Mouse (Mus musculus) forebrain, embryonic 15.5 days (tissue): Measurements from ENCODE around the gene Bmp7. TPM values are rescaled to one million over a fixed set of nuclear protein-coding genes. Genes with fewer than 3 reads are reported as not detected.
A peak's percentile ranks its signal among the peaks of the same experiment; 100 is the strongest.

ENCODE experiments used
- ATAC-seq: fragments of 200-750 bp; cut with Nextera tagmentation; replicated peaks from 2 replicates; pipeline ENCODE4 v1.8.0; 2017; ENCODE audit warnings: mild to moderate bottlenecking, moderate TSS enrichment, moderate library complexity
- H3K27ac ChIP-seq: fragments of 300-500 bp; sonication (generic); replicated peaks from 2 replicates; pipeline ENCODE4 v1.5.1; 2015; ENCODE audit warnings: mild to moderate bottlenecking, inconsistent platforms
- H3K27me3 ChIP-seq: fragments of 300-500 bp; sonication (generic); 2 replicates; pipeline ENCODE4 v1.6.1; 2015; ENCODE audit warnings: inconsistent platforms
- H3K36me3 ChIP-seq: fragments of 300-500 bp; sonication (generic); 2 replicates; pipeline ENCODE4 v1.6.1; 2015; ENCODE audit warnings: mild to moderate bottlenecking, inconsistent platforms
- H3K4me1 ChIP-seq: fragments of 300-500 bp; sonication (generic); 2 replicates; pipeline ENCODE4 v1.6.1; 2015; ENCODE audit warnings: inconsistent platforms
- H3K4me2 ChIP-seq: fragments of 300-500 bp; sonication (generic); replicated peaks from 2 replicates; pipeline ENCODE4 v1.6.1; 2015; ENCODE audit warnings: mild to moderate bottlenecking, inconsistent platforms
- H3K4me3 ChIP-seq: fragments of 300-500 bp; sonication (generic); 2 replicates; pipeline ENCODE4 v1.5.1; 2015; ENCODE audit warnings: mild to moderate bottlenecking, inconsistent platforms
- H3K9ac ChIP-seq: fragments of 300-500 bp; sonication (generic); replicated peaks from 2 replicates; pipeline ENCODE4 v1.6.1; 2015; ENCODE audit warnings: mild to moderate bottlenecking, inconsistent platforms
- H3K9me3 ChIP-seq: fragments of 300-500 bp; sonication (generic); 2 replicates; pipeline ENCODE4 v1.6.1; 2016; ENCODE audit warnings: inconsistent platforms
- WGBS: fragments of 180-500 bp; shearing (Covaris S2); methylation state at CpG from one replicate; pipeline ENCODE4 v1.1.7; 2015; ENCODE audit warnings: mixed read lengths; 5-methylcytosine and 5-hydroxymethylcytosine counted together
- polyA plus RNA-seq: library from polyadenylated mRNA; unstranded; fragments of >200 nt; fragmentation: Nextera tagmentation; extraction: Ambion mirVana; gene quantifications from 2 replicates; pipeline ENCODE4 v1.2.1, GENCODE M21; 2015

The Bmp7 gene
- polyA plus RNA-seq, 1 experiment from 2014 or later = 9.5 TPM

DNA sequence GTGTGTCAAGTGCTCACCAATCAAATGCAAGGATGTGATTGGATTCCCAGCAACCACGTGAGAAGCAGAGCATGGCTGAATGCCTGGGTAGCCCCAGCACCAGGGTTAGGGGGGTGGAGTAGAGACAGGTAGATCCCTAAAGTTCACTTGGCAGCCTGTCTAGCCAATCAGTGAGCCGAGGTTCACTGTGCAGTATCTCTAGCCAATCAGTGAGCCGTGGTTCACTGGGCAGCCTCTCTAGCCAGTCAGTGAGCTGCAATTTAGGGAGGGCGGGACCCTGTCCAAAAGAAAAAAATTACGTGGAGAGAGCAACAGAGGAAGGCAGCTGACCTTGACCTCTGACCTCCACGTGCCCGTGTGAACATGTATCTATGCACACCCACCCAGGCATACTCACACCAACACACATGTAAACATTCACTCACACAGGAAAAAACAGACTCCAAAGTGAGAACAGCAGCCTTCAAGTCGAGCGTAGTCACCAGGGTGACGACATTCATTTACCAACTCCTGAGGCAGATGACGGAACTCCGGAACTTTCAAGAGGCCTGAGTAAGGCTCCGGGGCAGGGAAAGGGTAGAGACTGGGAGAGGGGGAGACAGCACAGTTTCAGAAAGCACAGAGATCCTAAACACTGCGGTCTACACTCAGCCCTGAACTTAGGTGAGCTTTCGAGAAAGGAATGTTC lies 50.2 kb downstream of the Bmp7 start:
- H3K36me3 ChIP-seq = no peaks in the 10 kb centered on the region
- H3K27ac ChIP-seq = no peak overlapping the region
- H3K4me3 ChIP-seq = no peak overlapping the region
- H3K9ac ChIP-seq = no peak overlapping the region
- H3K4me1 ChIP-seq = no peaks in the 10 kb centered on the region
- H3K4me2 ChIP-seq = no peak overlapping the region
- ATAC-seq = no peak
- H3K27me3 ChIP-seq = no peaks in the 10 kb centered on the region
- no peaks in the 10 kb centered on the region for H3K9me3 ChIP-seq
- 81% methylated on average over 15 of the region's 15 CpGs for WGBS

DNA sequence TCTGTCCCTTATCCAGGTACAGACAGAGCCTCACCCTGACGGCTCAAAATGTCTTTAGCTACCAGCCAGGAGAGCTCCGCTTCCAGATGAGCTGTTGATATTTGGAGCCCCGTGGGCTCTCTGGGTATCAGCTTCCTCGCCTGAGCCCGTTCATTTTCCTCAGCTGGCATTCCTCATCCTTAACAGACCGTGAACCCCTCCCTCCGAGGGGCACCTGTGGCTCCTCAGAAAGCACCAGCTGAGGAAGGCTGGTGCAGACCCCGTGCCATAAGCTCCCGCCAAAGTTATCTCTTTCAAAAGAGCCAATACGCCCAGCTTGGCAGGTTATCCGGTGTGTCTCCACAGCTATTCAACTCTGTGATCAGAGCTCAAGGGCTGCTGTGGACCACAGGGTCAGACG lies 50.9 kb downstream of the Bmp7 start:
- Histone ChIP-seq H3K27me3 (no peaks in the 10 kb centered on the region), H3K27ac (no peak overlapping the region), H3K9me3 (no peaks in the 10 kb centered on the region), H3K4me1 (no peaks in the 10 kb centered on the region; the same call in 1 of the 2 replicates), H3K4me2 (no peak overlapping the region), H3K36me3 (no peaks in the 10 kb centered on the region), H3K9ac (no peak overlapping the region), H3K4me3 (no peak overlapping the region)
- WGBS = 62% methylated on average over 12 of the region's 12 CpGs
- ATAC-seq = no peak

DNA sequence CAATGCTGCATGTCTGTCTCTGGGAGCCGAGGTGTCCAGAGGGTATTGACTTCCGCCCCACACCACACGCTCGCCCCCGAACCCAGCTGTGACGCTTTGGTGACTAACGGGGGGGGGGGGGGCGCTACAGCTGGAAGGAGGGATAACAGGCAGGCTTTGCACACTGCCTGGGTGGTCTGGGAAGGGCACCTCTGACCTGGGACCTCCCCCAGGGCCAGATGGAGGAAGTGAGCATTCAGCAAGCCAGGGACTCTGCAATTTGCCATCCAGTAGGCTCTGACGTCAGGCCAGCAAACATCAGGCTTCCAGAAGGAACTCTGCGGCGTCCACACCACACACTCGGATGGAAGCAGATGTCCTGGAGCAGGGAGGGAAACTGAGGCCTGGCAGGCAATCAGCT lies 52.0 kb downstream of the Bmp7 start:
- Histone ChIP-seq H3K27ac (no peak overlapping the region), H3K36me3 (no peaks in the 10 kb centered on the region), H3K4me1 (peaks cover 3% of the 10 kb centered on the region; the same call in 1 of the 2 replicates), H3K27me3 (no peaks in the 10 kb centered on the region), H3K9ac (no peak overlapping the region), H3K9me3 (no peaks in the 10 kb centered on the region), H3K4me2 (no peak overlapping the region), H3K4me3 (no peak overlapping the region)
- ATAC-seq = no peak
- 73% methylated on average over 12 of the region's 12 CpGs for WGBS

DNA sequence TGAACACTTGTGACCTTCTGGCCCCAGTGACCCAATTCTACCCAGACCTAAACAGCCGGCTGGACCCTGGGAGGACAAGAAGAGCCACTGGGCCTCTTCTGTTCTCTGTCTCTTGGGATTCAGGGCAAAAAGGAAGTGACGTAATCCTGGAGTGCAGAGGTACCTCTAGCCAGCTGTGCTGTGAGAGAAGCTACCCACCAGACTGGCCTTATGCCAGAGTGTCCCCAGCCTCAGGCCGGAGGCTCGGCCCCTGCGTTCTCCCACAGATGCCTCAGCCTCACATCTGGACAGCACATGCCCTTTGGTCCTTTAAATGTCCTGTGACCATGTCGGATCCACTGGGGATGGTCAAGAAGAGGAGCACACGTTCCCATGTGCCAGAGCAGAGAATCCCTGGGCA lies 54.3 kb downstream of the Bmp7 start:
- 83% methylated on average over 7 of the region's 7 CpGs for WGBS
- Histone ChIP-seq H3K9ac (no peak overlapping the region), H3K4me2 (no peak overlapping the region), H3K36me3 (no peaks in the 10 kb centered on the region), H3K4me1 (peaks cover 3% of the 10 kb centered on the region; the same call in 1 of the 2 replicates), H3K9me3 (no peaks in the 10 kb centered on the region), H3K27ac (no peak overlapping the region), H3K4me3 (no peak overlapping the region), H3K27me3 (no peaks in the 10 kb centered on the region)
- ATAC-seq = no peak

DNA sequence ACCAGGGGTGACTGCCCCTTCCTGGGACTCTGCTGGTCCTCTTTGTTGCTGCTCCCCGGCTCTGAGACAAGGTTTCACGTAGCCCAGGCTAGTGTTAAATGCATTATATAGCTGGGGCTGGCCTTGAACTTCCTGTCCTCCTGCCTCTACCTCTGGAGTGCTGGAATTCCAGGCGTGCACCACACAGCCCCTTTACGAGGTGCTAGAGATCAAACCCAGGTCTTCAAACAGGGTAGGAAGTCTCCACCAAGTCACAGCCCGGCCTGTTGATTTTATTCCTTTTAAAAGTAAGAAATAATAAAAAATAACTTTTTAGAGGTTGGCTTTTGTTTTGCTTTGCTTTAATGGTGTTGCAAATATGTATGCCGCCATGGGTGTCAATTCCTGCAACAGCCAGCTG lies 55.5 kb downstream of the Bmp7 start:
- Histone ChIP-seq H3K27me3 (no peaks in the 10 kb centered on the region), H3K4me2 (no peak overlapping the region), H3K27ac (no peak overlapping the region), H3K9ac (no peak overlapping the region), H3K9me3 (no peaks in the 10 kb centered on the region), H3K36me3 (no peaks in the 10 kb centered on the region), H3K4me3 (no peak overlapping the region), H3K4me1 (peaks cover 3% of the 10 kb centered on the region; the same call in 1 of the 2 replicates)
- WGBS = 89% methylated on average over 6 of the region's 6 CpGs
- no peak for ATAC-seq

DNA sequence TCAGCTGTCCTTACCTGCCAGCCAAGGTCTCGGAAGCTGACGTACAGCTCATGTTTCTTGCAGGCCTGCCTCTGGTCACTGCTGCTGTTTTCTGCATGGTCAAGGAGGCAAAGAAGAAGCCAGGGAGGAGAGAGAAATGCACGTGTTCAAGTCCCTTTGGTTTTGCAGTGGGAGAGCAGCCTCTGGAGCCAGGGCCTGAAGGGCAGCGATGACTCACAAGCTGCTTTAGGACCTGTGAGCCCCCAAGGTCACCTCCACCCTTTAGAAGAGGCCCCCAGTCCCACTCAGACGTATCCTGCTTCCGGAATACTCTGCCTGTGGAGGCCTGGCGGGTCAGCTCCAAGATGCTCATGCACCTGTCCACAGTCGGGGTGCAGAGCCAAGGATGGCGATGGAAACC lies 64.9 kb downstream of the Bmp7 start:
- no peaks in the 10 kb centered on the region for H3K9me3 ChIP-seq
- ATAC-seq = no peak
- H3K4me1 ChIP-seq = no peaks in the 10 kb centered on the region
- no peak overlapping the region for H3K27ac ChIP-seq
- H3K27me3 ChIP-seq = no peaks in the 10 kb centered on the region
- H3K4me2 ChIP-seq = no peak overlapping the region
- H3K9ac ChIP-seq = no peak overlapping the region
- 91% methylated on average over 9 of the region's 9 CpGs for WGBS
- no peak overlapping the region for H3K4me3 ChIP-seq
- H3K36me3 ChIP-seq = no peaks in the 10 kb centered on the region

DNA sequence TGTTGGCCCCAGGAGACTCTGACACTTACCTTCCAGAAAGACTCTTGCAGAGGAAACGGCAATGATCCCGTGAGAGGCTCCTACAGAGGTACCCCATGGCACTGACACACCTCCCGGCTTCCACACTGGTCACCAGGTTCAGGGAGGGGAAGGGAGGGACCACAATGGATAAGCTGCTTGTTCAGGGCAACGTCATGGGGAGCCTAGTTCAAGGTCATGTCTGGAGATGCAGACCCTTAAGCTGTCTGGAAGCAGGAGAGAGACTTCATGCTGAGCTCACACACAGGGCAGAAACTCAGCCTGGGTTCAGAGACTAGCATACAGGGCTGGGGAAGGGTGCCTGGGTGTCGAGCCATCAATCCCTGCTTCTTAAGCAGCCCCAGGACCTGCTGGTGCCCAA lies 73.8 kb downstream of the Bmp7 start:
- Histone ChIP-seq H3K4me1 (peaks cover 10% of the 10 kb centered on the region), H3K27me3 (no peaks in the 10 kb centered on the region), H3K27ac (no peak overlapping the region), H3K9ac (no peak overlapping the region), H3K9me3 (no peaks in the 10 kb centered on the region), H3K4me3 (no peak overlapping the region), H3K36me3 (no peaks in the 10 kb centered on the region), H3K4me2 (no peak overlapping the region)
- no peak for ATAC-seq
- WGBS = 75% methylated on average over 5 of the region's 5 CpGs

DNA sequence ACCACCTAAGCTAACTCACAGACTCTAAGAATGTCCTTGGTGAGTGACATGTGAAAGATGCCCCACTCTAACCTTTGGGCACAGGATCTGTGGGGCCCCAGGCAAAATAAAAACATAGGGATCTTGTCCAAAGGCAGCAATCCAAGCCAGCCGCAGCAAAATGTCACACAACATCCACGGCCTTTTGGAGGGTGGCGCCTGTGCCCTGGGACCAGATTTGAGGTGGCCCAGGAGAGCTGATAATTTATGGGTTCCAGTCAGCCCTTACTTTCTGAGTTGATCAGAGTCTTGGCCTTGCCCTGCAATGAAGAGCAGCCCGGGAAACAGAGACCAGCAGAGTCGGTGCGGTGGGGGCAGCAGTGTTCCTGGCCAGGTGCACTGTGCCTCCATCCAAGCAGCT lies 75.0 kb downstream of the Bmp7 start:
- ATAC-seq = no peak
- 94% methylated on average over 6 of the region's 6 CpGs for WGBS

DNA sequence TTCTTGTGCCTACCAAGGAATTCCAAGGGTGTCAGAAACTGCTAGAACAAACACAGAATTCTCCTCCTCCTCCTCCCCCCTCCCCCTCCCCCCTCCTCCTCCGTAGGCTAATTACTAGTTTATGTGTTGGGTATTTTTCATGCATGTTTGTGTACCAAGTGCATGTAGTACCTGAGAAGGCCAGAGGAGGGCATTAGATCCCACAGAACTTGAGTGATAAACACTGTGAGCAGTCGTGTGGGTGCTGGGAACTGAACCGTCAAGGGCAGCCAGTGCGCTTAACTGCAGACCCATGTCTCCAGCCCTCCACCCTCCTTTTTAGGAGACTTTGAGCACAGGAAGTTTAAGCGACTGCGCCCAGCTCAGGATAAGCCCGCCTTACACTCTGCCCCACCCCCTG lies 75.6 kb downstream of the Bmp7 start:
- H3K36me3 ChIP-seq = no peaks in the 10 kb centered on the region
- H3K4me3 ChIP-seq = no peak overlapping the region
- H3K4me1 ChIP-seq = peaks cover 10% of the 10 kb centered on the region
- ATAC-seq = no peak
- no peak overlapping the region for H3K27ac ChIP-seq
- no peak overlapping the region for H3K4me2 ChIP-seq
- no peaks in the 10 kb centered on the region for H3K27me3 ChIP-seq
- H3K9ac ChIP-seq = no peak overlapping the region
- WGBS = 96% methylated on average over 6 of the region's 7 CpGs
- H3K9me3 ChIP-seq = no peaks in the 10 kb centered on the region

More for the DNA sequence above, 75.0 kb downstream of the Bmp7 start:
- Histone ChIP-seq H3K36me3 (no peaks in the 10 kb centered on the region), H3K4me3 (no peak overlapping the region), H3K9me3 (no peaks in the 10 kb centered on the region), H3K4me2 (no peak overlapping the region), H3K27ac (no peak overlapping the region), H3K4me1 (peaks cover 10% of the 10 kb centered on the region), H3K27me3 (no peaks in the 10 kb centered on the region), H3K9ac (no peak overlapping the region)

DNA sequence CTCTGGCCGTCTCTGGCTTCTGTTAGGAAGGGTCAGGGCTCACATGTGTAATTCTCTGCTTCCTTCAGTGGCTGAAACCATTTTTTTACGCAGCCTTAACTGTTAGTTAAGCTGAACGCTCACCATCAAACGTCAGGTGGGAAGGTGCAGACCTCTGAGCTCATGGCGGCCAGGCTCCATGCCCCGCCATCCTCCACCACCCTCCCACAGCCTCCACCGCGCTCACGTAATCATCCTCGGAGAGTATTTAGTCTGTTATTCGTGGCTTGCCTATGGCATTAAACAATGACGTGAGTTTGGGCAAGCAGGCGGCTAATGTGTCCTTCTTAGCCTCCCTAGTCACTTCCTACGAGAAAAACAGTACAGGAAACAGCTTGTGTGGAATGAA lies 76.7 kb downstream of the Bmp7 start:
- no peak for ATAC-seq

DNA sequence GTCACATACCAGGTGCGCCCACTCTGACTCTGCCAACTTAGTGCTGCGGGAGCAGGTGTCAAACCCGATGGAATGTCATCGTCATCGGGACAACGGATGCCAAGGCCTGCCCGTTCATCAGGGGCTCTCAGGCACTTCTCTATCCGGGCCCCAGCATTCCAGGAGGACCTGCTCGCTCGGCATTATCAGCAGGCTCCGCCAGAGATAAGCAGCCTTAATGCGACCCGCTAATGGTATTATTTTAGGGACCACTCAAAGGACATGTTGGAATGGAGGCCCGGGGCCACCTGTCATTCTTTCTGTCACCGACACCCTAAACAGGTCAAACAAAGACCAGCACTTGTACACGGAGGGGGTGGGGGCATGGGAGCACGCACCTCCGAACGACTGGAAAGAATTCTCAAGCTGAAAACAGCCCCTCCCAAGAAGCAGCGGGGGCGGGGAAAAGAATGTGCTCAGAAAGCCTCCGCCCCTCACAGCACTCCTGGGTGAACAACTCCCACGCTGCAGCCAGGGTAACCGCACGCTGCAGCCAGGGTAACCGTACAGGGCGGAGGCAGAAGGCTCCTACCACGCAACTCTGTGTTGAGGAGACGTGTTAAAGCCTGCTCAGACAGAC lies 77.2 kb downstream of the Bmp7 start:
- peak; percentile 59; the same call in 1 of the 2 replicates for ATAC-seq
- H3K27ac ChIP-seq = no peak overlapping the region
- peak overlapping the region; percentile 36 for H3K4me2 ChIP-seq
- no peaks in the 10 kb centered on the region for H3K36me3 ChIP-seq
- H3K9ac ChIP-seq = no peak overlapping the region
- H3K27me3 ChIP-seq = no peaks in the 10 kb centered on the region
- peak overlapping the region; percentile 5; the same call in 1 of the 2 replicates for H3K4me3 ChIP-seq
- peaks cover 10% of the 10 kb centered on the region for H3K4me1 ChIP-seq
- 34% methylated on average over 29 of the region's 29 CpGs for WGBS
- no peaks in the 10 kb centered on the region for H3K9me3 ChIP-seq

More for the DNA sequence above, 76.7 kb downstream of the Bmp7 start:
- H3K4me3 ChIP-seq = peak overlapping the region; percentile 5; the same call in 1 of the 2 replicates
- 64% methylated on average over 14 of the region's 14 CpGs for WGBS
- H3K4me2 ChIP-seq = peak overlapping the region; percentile 36
- no peaks in the 10 kb centered on the region for H3K9me3 ChIP-seq
- H3K9ac ChIP-seq = no peak overlapping the region
- H3K4me1 ChIP-seq = peaks cover 10% of the 10 kb centered on the region
- no peak overlapping the region for H3K27ac ChIP-seq
- no peaks in the 10 kb centered on the region for H3K27me3 ChIP-seq
- no peaks in the 10 kb centered on the region for H3K36me3 ChIP-seq

DNA sequence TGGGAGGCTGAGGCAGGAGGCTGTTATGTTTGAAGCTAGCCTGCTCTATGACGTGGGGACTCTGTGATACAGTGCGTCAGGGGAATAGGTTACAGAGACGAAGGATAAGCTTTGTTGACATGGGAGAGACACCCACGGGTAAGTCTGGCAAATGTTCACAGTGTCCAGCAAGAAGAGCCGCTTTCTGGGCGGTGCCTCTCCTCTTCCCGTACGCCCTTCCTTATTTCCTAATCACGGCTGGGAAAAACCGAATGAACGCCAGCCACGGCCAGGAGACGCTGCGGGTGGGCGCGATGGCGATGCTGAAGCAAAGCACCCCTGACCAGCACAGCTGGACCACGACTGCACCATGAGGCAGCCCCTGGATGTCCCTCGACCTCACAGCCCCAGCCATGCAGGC lies 77.7 kb downstream of the Bmp7 start:
- 77% methylated on average over 19 of the region's 19 CpGs for WGBS

DNA sequence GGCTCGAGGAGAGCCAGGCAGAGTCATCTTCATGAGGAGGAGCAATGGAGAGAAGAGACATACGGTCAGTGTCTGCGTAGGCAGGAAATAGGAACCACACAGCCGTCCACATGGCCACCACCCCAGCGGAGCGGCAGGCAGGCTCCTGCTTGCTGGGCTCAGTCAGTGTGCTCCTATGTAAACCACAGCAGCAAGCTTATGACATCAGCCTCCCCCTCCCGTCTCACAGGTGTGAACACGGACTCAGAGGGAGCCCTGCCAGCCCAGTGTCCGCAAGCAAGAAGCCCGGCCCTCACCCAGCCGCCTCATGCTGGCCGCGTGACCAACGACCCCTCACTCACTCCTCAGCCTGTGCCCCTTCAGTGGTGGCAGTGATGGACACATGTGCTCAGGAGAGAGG lies 78.5 kb downstream of the Bmp7 start:
- no peaks in the 10 kb centered on the region for H3K9me3 ChIP-seq
- no peak overlapping the region for H3K4me2 ChIP-seq
- H3K9ac ChIP-seq = no peak overlapping the region
- H3K27me3 ChIP-seq = no peaks in the 10 kb centered on the region
- 82% methylated on average over 14 of the region's 14 CpGs for whole genome bisulfite sequencing
- no peak overlapping the region for H3K27ac ChIP-seq
- no peaks in the 10 kb centered on the region for H3K36me3 ChIP-seq
- H3K4me1 ChIP-seq = peaks cover 10% of the 10 kb centered on the region
- H3K4me3 ChIP-seq = no peak overlapping the region
- ATAC-seq = no peak

More for the DNA sequence above, 77.7 kb downstream of the Bmp7 start:
- no peaks in the 10 kb centered on the region for H3K27me3 ChIP-seq
- no peak overlapping the region for H3K4me3 ChIP-seq
- no peaks in the 10 kb centered on the region for H3K9me3 ChIP-seq
- ATAC-seq = no peak
- H3K36me3 ChIP-seq = no peaks in the 10 kb centered on the region
- H3K4me2 ChIP-seq = no peak overlapping the region
- no peak overlapping the region for H3K27ac ChIP-seq
- H3K4me1 ChIP-seq = peaks cover 10% of the 10 kb centered on the region
- no peak overlapping the region for H3K9ac ChIP-seq
